Mouse (Mus musculus) brain, embryonic 14.5 days (tissue): ENCODE measurements around the gene Elmo3. TPM values are rescaled to one million over a fixed set of nuclear protein-coding genes. Genes with fewer than 3 reads are reported as not detected.
A peak's percentile ranks its signal among the peaks of the same experiment; 100 is the strongest.

Source experiments
- DNase-seq: peaks from one replicate; pipeline ENCODE4 v3.0.0-alpha.2; 2011; ENCODE audit warnings: low read depth
- CTCF ChIP-seq: fragments of 200-500 bp; IDR thresholded peaks from 2 replicates; pipeline ENCODE4 v1.5.1; 2012; ENCODE audit warnings: inconsistent platforms, mild to moderate bottlenecking, moderate library complexity, borderline replicate concordance; ENCODE audit not compliant: insufficient read depth, insufficient read length; ENCODE audit errors: extremely low read depth
- POLR2A ChIP-seq: fragments of 200-500 bp; IDR thresholded peaks from 2 replicates; pipeline ENCODE4 v1.6.1; 2012; ENCODE audit warnings: mild to moderate bottlenecking, inconsistent platforms, borderline replicate concordance; ENCODE audit not compliant: poor library complexity, insufficient read depth, insufficient read length, severe bottlenecking; ENCODE audit errors: extremely low read depth
- polyA plus RNA-seq: library from polyadenylated mRNA; depleted of rRNA; stranded (reverse); fragments of >200 nt; gene quantifications from 2 replicates; pipeline ENCODE4 v1.2.3, GENCODE M21; 2012

The Elmo3 gene
- polyA plus RNA-seq, 1 experiment: 2.3 TPM

- TF ChIP-seq POLR2A: no peak
- no peak for TF ChIP-seq CTCF
Observed at GRCm38 (mm10) chr8:105339886-105340635, 34.7 kb downstream of the Elmo3 start.

GRCm38 (mm10) chr8:105341399-105341798, 36.0 kb downstream of the Elmo3 start:
- no peak for TF ChIP-seq POLR2A
- no peak for TF ChIP-seq CTCF
- peak; percentile 66 for DNase-seq

More at GRCm38 (mm10) chr8:105339886-105340635, 34.7 kb downstream of the Elmo3 start:
- DNase-seq: no peak

- no peak for TF ChIP-seq POLR2A
- no peak for TF ChIP-seq CTCF
- DNase-seq: no peak
Observed at GRCm38 (mm10) chr8:105342768-105343167, 37.4 kb downstream of the Elmo3 start.

- TF ChIP-seq POLR2A (no peak), CTCF (no peak)
- no peak for DNase-seq
Observed at GRCm38 (mm10) chr8:105343791-105344574, 38.6 kb downstream of the Elmo3 start.

GRCm38 (mm10) chr8:105345061-105345975, 39.9 kb downstream of the Elmo3 start:
- no peak for TF ChIP-seq POLR2A
- no peak for TF ChIP-seq CTCF
- DNase-seq: no peak

- TF ChIP-seq POLR2A (no peak), CTCF (no peak)
- peak; percentile 39 for DNase-seq
Observed at GRCm38 (mm10) chr8:105346611-105347427, 41.4 kb downstream of the Elmo3 start.

- peak; percentile 97 for DNase-seq
- no peak for TF ChIP-seq CTCF
- no peak for TF ChIP-seq POLR2A
Observed at GRCm38 (mm10) chr8:105347428-105348221, 42.2 kb downstream of the Elmo3 start, which contains the start of gene Fhod1. Gene Fhod1, minus strand, starts transcription at chr8:105347953.

- TF ChIP-seq CTCF (no peak), POLR2A (no peak)
- DNase-seq: peak; percentile 87
Observed at GRCm38 (mm10) chr8:105348450-105349095, 43.2 kb downstream of the Elmo3 start, which contains the start of gene Slc9a5. Gene Slc9a5, plus strand, starts transcription at chr8:105348843.
